Mouse (Mus musculus): ENCODE results near the gene Snap47. TPM values are rescaled to one million over a fixed set of nuclear protein-coding genes. Genes with fewer than 3 reads are reported as not detected.

Snap47 gene
- 92.9 and 94.0 TPM in 2 replicates for polyA plus RNA-seq (2015; fragmentation: Nextera tagmentation; extraction: Ambion mirVana)

DNA sequence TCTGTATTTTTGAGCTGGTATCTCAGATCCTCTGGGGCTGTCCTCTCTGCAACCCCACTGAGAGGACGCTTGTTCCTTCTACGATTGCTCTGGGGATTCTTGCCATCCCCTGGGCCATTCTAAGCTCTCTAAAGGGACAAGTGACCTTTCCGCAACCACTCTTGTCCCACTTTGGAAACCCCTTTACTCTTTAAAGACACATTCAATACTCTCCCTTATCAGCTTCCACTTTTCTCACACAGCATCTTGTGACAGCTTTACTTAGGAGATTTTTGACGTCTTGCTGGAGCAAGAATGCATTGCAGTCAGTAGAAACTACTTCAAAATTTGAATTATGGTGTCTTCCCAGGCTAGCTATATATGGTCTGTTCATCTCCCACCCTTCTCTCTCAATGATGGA, at the start of gene Snap47:
Snap47 (minus strand) TSS at position 101 of the 400 bp plus-strand sequence.
- Histone ChIP-seq H3K4me3 (ENCODE audit: low read length) (peak within 1 kb of the TSS; percentile 92), H3K4me2 (ENCODE audit: low read depth, low read length) (peak within 1 kb of the TSS; percentile 93), H3K4me1 (replicated peaks; ENCODE audit: control insufficient read depth, insufficient read depth, low read length) (peaks cover 11% of the 10 kb centered on the region), H3K27ac (ENCODE audit: low read length) (peak within 1 kb of the TSS; percentile 89), H3K27me3 (ENCODE audit: control insufficient read depth, insufficient read depth, low read depth, low read length) (no peaks in the 10 kb centered on the region), H3K9me3 (ENCODE audit: control insufficient read depth, low read length) (no peaks in the 10 kb centered on the region), H3K36me3 (ENCODE audit: control insufficient read depth, insufficient read depth, low read length) (peaks cover 26% of the 10 kb centered on the region), H3K9ac (ENCODE audit: low read length) (peak within 1 kb of the TSS; percentile 91)
- no peak for ATAC-seq (ENCODE audit: low read depth)
- 62% methylated on average over 4 of the region's 4 CpGs for WGBS

- no peaks in the 10 kb centered on the region for H3K27me3 ChIP-seq (ENCODE audit: control insufficient read depth, insufficient read depth, low read depth, low read length)
- H3K9me3 ChIP-seq (ENCODE audit: control insufficient read depth, low read length): no peaks in the 10 kb centered on the region
These were observed 46.8 kb upstream of the Snap47 start for GRCm38 (mm10) chr11:59497747-59498146.

DNA sequence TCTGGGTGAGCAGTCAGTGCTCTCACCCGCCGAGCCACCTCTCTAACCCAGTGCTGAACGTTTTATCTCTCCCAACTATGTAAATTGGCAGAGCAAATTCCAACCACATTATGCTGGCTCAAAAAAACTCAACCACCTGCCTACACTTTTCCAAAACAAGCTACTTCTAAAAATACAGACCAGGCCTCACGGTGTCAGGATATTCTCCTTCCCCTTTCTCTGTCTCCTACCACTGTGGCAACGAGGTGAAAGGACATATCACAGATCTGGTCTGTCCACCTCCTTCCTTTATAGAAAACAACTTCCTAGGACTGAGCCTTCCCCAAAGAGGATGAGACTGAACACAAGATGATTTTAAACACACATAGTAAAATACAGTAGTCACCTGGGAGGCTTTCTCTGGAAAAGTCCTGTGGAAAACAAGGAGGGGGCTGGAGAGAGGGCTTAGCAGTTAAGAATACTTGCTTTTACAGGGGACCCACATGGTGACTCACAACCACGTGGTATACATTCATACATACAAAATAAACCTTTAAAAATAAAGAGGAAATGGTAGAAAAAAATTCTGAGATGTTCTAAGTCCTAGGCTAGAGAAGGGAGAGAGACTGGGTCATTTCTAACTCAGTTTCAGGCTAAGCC, 45.8 kb upstream of the Snap47 start:
- Histone ChIP-seq H3K9ac (ENCODE audit: low read length) (no peak overlapping the region), H3K27me3 (ENCODE audit: control insufficient read depth, insufficient read depth, low read depth, low read length) (no peaks in the 10 kb centered on the region), H3K4me3 (ENCODE audit: low read length) (no peak overlapping the region), H3K4me2 (ENCODE audit: low read depth, low read length) (no peak overlapping the region), H3K4me1 (replicated peaks; ENCODE audit: control insufficient read depth, insufficient read depth, low read length) (no peaks in the 10 kb centered on the region), H3K27ac (ENCODE audit: low read length) (no peak overlapping the region), H3K36me3 (ENCODE audit: control insufficient read depth, insufficient read depth, low read length) (peaks cover 66% of the 10 kb centered on the region), H3K9me3 (ENCODE audit: control insufficient read depth, low read length) (no peaks in the 10 kb centered on the region)
- no peak for ATAC-seq (ENCODE audit: low read depth)
- 69% methylated on average over 6 of the region's 6 CpGs for WGBS

More at GRCm38 (mm10) chr11:59497747-59498146, 46.8 kb upstream of the Snap47 start:
- Histone ChIP-seq H3K27ac (ENCODE audit: low read length) (no peak overlapping the region), H3K4me3 (ENCODE audit: low read length) (no peak overlapping the region), H3K4me1 (replicated peaks; ENCODE audit: control insufficient read depth, insufficient read depth, low read length) (no peaks in the 10 kb centered on the region), H3K9ac (ENCODE audit: low read length) (no peak overlapping the region), H3K4me2 (ENCODE audit: low read depth, low read length) (no peak overlapping the region), H3K36me3 (ENCODE audit: control insufficient read depth, insufficient read depth, low read length) (peaks cover 69% of the 10 kb centered on the region)
- WGBS: 89% methylated on average over 7 of the region's 7 CpGs
- no peak for ATAC-seq (ENCODE audit: low read depth)

- peaks cover 36% of the 10 kb centered on the region for H3K36me3 ChIP-seq (ENCODE audit: control insufficient read depth, insufficient read depth, low read length)
- no peaks in the 10 kb centered on the region for H3K9me3 ChIP-seq (ENCODE audit: control insufficient read depth, low read length)
- H3K4me2 ChIP-seq (ENCODE audit: low read depth, low read length): no peak overlapping the region
- H3K27me3 ChIP-seq (ENCODE audit: control insufficient read depth, insufficient read depth, low read depth, low read length): no peaks in the 10 kb centered on the region
- no peak for ATAC-seq (ENCODE audit: low read depth)
- H3K9ac ChIP-seq (ENCODE audit: low read length): no peak overlapping the region
- WGBS: 75% methylated on average over 8 of the region's 8 CpGs
- H3K27ac ChIP-seq (ENCODE audit: low read length): no peak overlapping the region
- no peak overlapping the region for H3K4me3 ChIP-seq (ENCODE audit: low read length)
- no peaks in the 10 kb centered on the region for H3K4me1 ChIP-seq (replicated peaks; ENCODE audit: control insufficient read depth, insufficient read depth, low read length)
These were observed 35.2 kb upstream of the Snap47 start for GRCm38 (mm10) chr11:59486222-59486621.

- ATAC-seq (ENCODE audit: low read depth): no peak
- Histone ChIP-seq H3K9me3 (ENCODE audit: control insufficient read depth, low read length) (no peaks in the 10 kb centered on the region), H3K27ac (ENCODE audit: low read length) (no peak overlapping the region), H3K36me3 (ENCODE audit: control insufficient read depth, insufficient read depth, low read length) (peaks cover 32% of the 10 kb centered on the region), H3K4me2 (ENCODE audit: low read depth, low read length) (no peak overlapping the region), H3K4me1 (replicated peaks; ENCODE audit: control insufficient read depth, insufficient read depth, low read length) (no peaks in the 10 kb centered on the region), H3K4me3 (ENCODE audit: low read length) (no peak overlapping the region), H3K27me3 (ENCODE audit: control insufficient read depth, insufficient read depth, low read depth, low read length) (no peaks in the 10 kb centered on the region), H3K9ac (ENCODE audit: low read length) (no peak overlapping the region)
- 57% methylated on average over 2 of the region's 2 CpGs for WGBS
These were observed 34.7 kb upstream of the Snap47 start for GRCm38 (mm10) chr11:59485641-59486040.

GRCm38 (mm10) chr11:59483212-59483611, 32.2 kb upstream of the Snap47 start:
- ATAC-seq (ENCODE audit: low read depth): peak; percentile 31; the same call in 1 of the 2 replicates
- H3K4me1 ChIP-seq (replicated peaks; ENCODE audit: control insufficient read depth, insufficient read depth, low read length): no peaks in the 10 kb centered on the region
- H3K4me2 ChIP-seq (ENCODE audit: low read depth, low read length): no peak overlapping the region
- no peaks in the 10 kb centered on the region for H3K27me3 ChIP-seq (ENCODE audit: control insufficient read depth, insufficient read depth, low read depth, low read length)
- no peaks in the 10 kb centered on the region for H3K9me3 ChIP-seq (ENCODE audit: control insufficient read depth, low read length)
- no peak overlapping the region for H3K9ac ChIP-seq (ENCODE audit: low read length)
- H3K36me3 ChIP-seq (ENCODE audit: control insufficient read depth, insufficient read depth, low read length): peaks cover 25% of the 10 kb centered on the region
- WGBS: 2% methylated on average over 2 of the region's 2 CpGs
- no peak overlapping the region for H3K27ac ChIP-seq (ENCODE audit: low read length)
- H3K4me3 ChIP-seq (ENCODE audit: low read length): no peak overlapping the region

DNA sequence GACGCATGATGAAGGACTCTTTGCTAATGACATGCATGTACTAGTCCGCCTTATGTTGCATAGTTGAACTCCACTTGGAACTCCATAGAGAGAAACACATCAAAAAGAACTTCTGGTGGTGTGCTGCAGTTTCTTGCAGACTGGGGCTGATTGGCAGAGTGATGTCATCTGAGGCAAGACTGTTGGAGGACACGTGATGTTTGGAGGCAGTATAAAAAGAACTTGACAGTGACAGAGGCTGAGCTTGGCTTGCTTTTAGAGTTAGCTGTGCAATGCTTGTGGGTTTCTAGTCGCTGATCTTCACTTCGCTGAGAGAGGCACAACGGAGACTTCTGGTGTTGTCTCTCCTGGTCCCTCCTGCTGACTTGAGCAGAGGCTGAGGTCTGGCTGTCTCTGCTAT, 26.3 kb upstream of the Snap47 start:
- no peaks in the 10 kb centered on the region; the same call in 1 of the 2 replicates for H3K27me3 ChIP-seq (ENCODE audit: control insufficient read depth, insufficient read depth, low read depth, low read length)
- no peak overlapping the region for H3K4me2 ChIP-seq (ENCODE audit: low read depth, low read length)
- H3K9ac ChIP-seq (ENCODE audit: low read length): no peak overlapping the region
- ATAC-seq (ENCODE audit: low read depth): no peak
- no peak overlapping the region for H3K4me3 ChIP-seq (ENCODE audit: low read length)
- no peaks in the 10 kb centered on the region for H3K4me1 ChIP-seq (replicated peaks; ENCODE audit: control insufficient read depth, insufficient read depth, low read length)
- H3K9me3 ChIP-seq (ENCODE audit: control insufficient read depth, low read length): no peaks in the 10 kb centered on the region
- no peak overlapping the region for H3K27ac ChIP-seq (ENCODE audit: low read length)
- no peaks in the 10 kb centered on the region for H3K36me3 ChIP-seq (ENCODE audit: control insufficient read depth, insufficient read depth, low read length)
- 52% methylated on average over 6 of the region's 6 CpGs for WGBS

GRCm38 (mm10) chr11:59472326-59472677, 21.3 kb upstream of the Snap47 start, which contains the start of gene Zfp867:
Gene Zfp867 (minus strand): TSS chr11:59472474.
- Histone ChIP-seq H3K4me1 (replicated peaks; ENCODE audit: control insufficient read depth, insufficient read depth, low read length) (peaks cover 8% of the 10 kb centered on the region), H3K9me3 (ENCODE audit: control insufficient read depth, low read length) (no peaks in the 10 kb centered on the region), H3K9ac (ENCODE audit: low read length) (peak within 1 kb of the TSS; percentile 91), H3K36me3 (ENCODE audit: control insufficient read depth, insufficient read depth, low read length) (no peaks in the 10 kb centered on the region), H3K4me2 (ENCODE audit: low read depth, low read length) (peak within 1 kb of the TSS; percentile 78), H3K4me3 (ENCODE audit: low read length) (peak within 1 kb of the TSS; percentile 82), H3K27me3 (ENCODE audit: control insufficient read depth, insufficient read depth, low read depth, low read length) (no peaks in the 10 kb centered on the region; the same call in 1 of the 2 replicates), H3K27ac (ENCODE audit: low read length) (peak within 1 kb of the TSS; percentile 45)
- WGBS: under 1% methylated on average over 19 of the region's 19 CpGs
- ATAC-seq (ENCODE audit: low read depth): peak; percentile 94

- Histone ChIP-seq H3K36me3 (ENCODE audit: control insufficient read depth, insufficient read depth, low read length) (no peaks in the 10 kb centered on the region), H3K4me2 (ENCODE audit: low read depth, low read length) (peak overlapping the region; percentile 78), H3K4me3 (ENCODE audit: low read length) (peak overlapping the region; percentile 82), H3K9ac (ENCODE audit: low read length) (peak overlapping the region; percentile 91), H3K9me3 (ENCODE audit: control insufficient read depth, low read length) (no peaks in the 10 kb centered on the region), H3K27me3 (ENCODE audit: control insufficient read depth, insufficient read depth, low read depth, low read length) (no peaks in the 10 kb centered on the region; the same call in 1 of the 2 replicates), H3K4me1 (replicated peaks; ENCODE audit: control insufficient read depth, insufficient read depth, low read length) (peaks cover 8% of the 10 kb centered on the region), H3K27ac (ENCODE audit: low read length) (peak overlapping the region; percentile 45)
- peak; percentile 77 for ATAC-seq (ENCODE audit: low read depth)
- 3% methylated on average over 37 of the region's 37 CpGs for WGBS
These were observed 20.7 kb upstream of the Snap47 start for GRCm38 (mm10) chr11:59471413-59472325.

All from lung, embryonic 16.5 days (tissue).